Mouse (Mus musculus): ENCODE measurements around the gene Ngrn.

Ngrn gene

GRCm38 (mm10) chr7:80260625-80261371 lies at the start of gene Ngrn:
TSS of gene Ngrn (plus strand) at chr7:80261215.
- in situ Hi-C loops (cut with MboI): no loop called here

GRCm38 (mm10) chr7:80213604-80214003 lies 47.4 kb upstream of the Ngrn start:
- in situ Hi-C loops (cut with MboI): loop anchor here (5.0 kb wide), 1 partner anchor 71 kb away; no protein-coding TSS in a partner anchor

DNA sequence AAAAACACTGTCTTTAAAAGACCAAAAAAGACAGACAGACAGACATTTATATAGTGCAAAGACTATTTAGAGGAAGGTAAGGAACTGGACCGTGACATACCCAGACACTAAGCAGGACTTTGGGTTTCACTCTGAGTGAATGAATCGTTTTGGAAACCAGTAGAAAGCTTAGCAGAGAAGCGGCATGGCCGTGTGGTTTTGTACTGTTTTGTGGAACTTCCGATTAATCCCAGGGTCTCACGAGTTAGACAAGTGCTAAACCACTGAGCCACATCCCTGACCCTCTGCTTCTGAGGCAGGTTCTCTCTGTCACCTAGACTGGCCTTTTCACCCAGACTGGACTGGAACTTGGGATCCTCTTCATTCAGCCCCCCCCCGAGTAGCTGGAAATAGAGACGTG lies 46.6 kb upstream of the Ngrn start:
- in situ Hi-C loops (cut with MboI): loop anchor here (5.0 kb wide), 1 partner anchor 72 kb away; no protein-coding TSS in a partner anchor

DNA sequence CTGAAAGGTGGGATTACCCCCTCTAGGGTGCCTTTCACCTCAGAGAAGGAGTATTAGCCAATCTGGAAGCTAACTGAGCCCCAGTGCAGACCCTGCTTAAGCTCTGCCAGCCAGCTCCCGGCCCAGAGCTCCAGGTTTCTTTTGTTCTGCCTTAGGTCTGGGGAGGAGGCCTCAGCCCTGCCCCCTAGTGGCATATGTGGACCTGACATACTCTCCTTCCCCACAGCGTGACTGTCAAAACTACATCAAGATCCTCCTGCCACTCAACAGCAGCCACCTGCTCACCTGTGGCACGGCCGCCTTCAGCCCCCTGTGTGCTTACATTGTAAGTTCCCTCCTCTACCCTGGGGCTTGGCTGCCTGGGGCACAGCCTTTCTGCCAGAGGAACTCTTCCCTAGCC lies 45.6 kb upstream of the Ngrn start:
- in situ Hi-C loops (cut with MboI): no loop called here

GRCm38 (mm10) chr7:80216566-80216965 lies 44.4 kb upstream of the Ngrn start:
- in situ Hi-C loops (cut with MboI): no loop called here

DNA sequence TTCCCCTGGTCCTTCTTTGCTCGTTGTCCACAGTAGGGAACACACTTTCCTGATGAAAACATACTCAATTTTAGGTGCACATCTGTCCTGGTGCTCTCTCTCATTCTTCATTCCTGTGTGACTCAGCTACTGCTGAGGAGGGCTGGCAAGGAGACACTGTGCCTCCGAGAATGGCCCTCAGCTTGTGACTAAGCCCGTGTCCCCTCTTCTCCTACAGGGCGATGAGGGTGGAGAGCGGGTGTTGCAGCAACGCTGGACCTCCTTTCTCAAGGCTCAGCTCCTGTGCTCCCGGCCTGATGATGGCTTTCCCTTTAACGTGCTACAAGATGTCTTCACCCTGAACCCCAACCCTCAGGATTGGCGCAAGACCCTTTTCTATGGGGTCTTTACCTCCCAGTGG lies 42.3 kb upstream of the Ngrn start:
- in situ Hi-C loops (cut with MboI): no loop called here

DNA sequence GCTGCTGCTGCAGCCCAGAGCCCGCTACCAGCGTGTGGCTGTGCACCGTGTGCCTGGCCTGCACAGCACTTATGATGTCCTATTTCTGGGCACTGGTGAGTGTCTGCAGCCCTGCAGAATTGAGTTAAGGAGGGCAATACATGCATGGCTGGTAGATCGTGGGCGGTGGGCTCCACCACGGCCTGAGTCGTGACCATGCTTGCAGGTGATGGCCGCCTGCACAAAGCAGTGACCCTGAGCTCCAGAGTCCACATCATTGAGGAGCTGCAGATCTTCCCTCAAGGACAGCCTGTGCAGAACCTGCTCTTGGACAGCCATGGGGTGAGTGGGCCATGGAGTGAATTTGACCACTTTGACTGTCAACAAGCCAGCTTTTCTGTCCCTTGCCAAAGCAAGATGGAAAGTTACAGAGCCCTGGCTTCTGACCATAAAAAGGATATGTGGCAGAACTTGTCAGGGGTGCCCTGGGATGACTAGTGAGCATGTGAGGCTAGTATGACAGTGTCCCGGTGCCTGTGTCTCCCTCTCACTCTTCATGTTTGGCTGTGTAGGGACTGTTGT lies 40.7 kb upstream of the Ngrn start:
- in situ Hi-C loops (cut with MboI): no loop called here

GRCm38 (mm10) chr7:80221179-80221750 lies 39.8 kb upstream of the Ngrn start:
- in situ Hi-C loops (cut with MboI): no loop called here

GRCm38 (mm10) chr7:80227065-80227464 lies 34.0 kb upstream of the Ngrn start:
- in situ Hi-C loops (cut with MboI): no loop called here

DNA sequence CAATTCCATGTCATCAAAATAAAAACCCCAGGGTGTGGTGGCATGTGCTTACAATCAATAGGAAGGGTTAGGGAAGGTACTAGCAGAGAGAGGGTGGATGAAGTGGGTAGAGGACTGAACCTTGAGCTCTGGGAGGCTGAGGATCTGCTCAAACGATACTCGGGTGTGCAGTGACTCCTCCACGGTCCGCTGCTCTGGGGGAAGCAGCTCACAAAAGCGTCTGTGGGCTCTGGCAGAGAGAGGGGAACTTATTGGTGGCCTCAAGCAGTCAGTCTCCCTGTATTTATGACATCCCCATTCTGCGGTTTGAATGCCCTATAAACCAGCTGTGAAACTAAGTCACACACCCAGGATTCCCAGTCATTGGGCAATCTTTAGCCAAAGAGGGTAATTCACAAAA lies 30.8 kb upstream of the Ngrn start:
- in situ Hi-C loops (cut with MboI): no loop called here

DNA sequence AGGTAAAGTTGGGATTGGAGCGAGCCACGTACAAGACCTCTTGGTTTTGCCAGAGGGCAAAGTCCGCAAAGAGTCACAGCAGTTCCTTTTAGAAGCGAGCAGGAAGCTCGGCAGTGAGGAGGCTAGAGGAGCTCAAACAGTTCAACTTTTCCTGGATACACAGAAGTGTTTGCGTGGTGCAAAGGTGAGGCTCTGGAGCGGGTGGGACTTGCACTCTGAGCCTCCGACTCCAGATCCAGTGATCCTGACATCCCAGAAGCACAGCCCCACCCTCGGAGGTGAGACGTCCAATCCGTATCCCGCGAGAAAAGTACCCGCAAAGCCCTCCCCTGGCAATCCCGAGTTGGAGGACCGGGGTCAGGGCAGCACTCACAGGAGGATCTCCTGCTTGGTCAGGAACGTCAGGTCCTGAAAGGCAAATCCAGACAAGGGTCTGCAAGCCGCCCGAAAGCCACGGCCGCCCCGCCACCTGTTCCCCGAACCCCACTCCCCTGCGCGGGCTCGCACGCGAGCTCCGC lies 29.0 kb upstream of the Ngrn start:
- in situ Hi-C loops (cut with MboI): no loop called here

DNA sequence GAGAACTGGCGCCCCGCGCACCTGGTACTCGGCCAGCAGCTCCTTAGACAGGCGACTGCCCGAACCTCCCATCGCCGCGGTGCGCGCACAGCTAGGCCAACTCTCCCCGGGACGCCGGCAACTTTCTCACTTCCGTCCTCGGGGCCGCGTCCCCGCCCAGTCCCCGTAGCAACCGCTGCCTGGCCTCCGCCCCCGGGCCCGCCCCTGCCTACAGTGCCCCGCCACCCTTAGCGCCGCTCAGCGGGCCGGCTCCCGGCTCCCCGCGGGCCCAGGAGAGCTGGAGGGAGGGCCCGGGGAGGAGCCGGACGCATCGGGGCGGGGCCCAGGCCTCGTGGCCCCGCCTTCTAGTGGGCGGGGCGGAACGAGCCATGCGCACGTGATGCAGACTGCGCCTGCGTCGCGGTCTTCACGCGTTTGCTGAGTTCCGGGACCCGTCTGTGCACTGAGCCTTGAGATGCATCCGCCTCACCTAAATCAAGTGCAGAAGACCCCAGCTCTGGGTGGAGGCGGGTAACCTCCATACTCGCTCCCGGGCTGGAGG lies 28.5 kb upstream of the Ngrn start, which contains the start of the genes Cib1 and Gdpgp1:
Gene Cib1 (minus strand): TSS at position 325 of the 541 bp plus-strand sequence.
Gene Gdpgp1 (plus strand): TSS at position 377 of the 541 bp plus-strand sequence.
- in situ Hi-C loops (cut with MboI): no loop called here

DNA sequence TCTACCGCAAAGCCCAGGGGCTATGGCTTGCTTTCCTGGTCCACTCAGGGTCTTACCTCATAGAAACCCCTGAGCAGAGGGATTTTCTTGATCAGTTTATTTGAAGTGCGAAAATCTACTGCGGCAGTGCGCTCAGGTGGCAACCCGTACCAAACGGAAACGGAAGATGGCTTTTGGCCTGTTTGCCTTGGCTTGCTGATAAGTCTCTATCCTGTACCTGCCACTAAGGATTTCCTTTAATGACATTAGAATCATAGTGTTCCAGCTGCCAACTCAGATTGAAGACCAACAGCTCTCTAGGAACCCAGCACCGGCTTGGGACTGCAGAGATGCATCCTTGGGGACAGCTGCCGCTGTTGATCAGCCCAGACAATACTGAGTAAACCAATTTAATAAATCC lies 27.2 kb upstream of the Ngrn start:
- in situ Hi-C loops (cut with MboI): no loop called here

GRCm38 (mm10) chr7:80238542-80238941 lies 22.5 kb upstream of the Ngrn start:
- in situ Hi-C loops (cut with MboI): no loop called here

- in situ Hi-C loops (cut with MboI): no loop called here
Measured at GRCm38 (mm10) chr7:80241661-80242060, 19.4 kb upstream of the Ngrn start.

GRCm38 (mm10) chr7:80244851-80245250 lies 16.2 kb upstream of the Ngrn start:
- in situ Hi-C loops (cut with MboI): no loop called here

DNA sequence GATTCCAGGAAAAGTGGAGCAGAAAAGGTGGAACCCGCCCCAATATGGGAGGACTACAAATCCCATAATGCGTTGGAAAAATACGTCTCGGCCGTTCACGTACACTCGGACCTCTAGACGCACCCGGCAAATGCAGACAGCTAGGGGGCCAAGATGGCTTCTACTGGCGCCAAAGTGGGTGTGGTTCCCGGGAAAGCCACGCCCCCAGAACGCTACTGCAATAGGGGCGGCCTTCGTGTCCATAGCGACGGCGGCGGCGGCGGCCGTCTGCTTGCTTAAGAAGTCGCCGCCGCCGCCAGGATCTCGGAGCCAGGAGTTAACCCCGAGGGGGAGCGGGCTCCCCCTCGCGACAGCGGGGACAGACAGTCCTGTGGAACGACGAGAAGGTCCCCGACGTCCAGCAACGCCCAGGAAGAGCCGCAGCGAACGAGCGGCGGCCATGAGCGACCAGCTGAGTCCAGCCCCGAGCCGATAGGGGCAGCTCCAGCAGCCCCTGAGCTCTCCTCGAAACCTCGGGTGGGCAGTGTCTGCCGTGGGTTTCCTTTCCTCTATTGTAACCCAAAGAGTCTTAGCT lies 14.8 kb upstream of the Ngrn start, which contains the start of gene Ttll13:
Gene Ttll13 (plus strand): TSS at position 229 of the 574 bp plus-strand sequence.
- in situ Hi-C loops (cut with MboI): no loop called here

DNA sequence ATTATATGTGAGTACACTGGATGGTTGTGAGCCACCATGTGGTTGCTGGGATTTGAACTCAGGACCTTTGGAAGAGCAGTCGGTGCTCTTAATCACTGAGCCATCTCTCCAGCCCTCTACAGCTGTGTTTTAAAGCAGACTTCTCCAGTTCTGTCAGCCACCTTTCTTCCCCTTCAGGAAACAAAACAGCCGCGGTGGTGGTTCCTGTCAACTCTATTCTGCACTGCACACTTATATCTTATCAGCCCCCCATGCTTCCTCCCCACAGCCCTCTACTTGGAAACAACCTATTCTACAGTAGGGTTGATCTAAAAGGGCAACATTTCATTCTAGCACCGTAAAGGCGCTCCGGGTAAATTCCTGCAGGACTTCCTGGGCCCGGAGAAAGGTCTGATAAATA lies 14.2 kb upstream of the Ngrn start:
- in situ Hi-C loops (cut with MboI): no loop called here

DNA sequence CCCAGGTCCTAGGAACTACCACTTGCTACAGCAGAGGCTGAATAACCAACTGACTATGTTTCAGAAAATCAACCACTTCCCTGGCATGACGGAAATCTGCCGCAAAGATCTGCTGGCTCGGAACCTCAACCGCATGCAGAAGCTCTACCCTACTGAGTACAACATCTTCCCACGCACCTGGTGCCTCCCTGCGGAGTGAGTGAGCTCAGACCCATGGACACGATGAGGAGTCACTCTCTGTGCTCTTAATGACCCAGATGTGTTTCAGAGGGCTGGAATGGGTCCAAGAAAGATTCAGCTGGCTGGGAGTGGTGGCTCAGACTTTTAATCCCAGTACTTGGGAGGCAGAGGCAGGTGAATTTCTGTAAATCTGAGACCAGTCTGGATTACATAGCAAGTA lies 8.6 kb upstream of the Ngrn start:
- in situ Hi-C loops (cut with MboI): no loop called here

GRCm38 (mm10) chr7:80252886-80253285 lies 8.1 kb upstream of the Ngrn start:
- in situ Hi-C loops (cut with MboI): no loop called here

- in situ Hi-C loops (cut with MboI): no loop called here
Measured at GRCm38 (mm10) chr7:80255981-80256380, 5.0 kb upstream of the Ngrn start.

DNA sequence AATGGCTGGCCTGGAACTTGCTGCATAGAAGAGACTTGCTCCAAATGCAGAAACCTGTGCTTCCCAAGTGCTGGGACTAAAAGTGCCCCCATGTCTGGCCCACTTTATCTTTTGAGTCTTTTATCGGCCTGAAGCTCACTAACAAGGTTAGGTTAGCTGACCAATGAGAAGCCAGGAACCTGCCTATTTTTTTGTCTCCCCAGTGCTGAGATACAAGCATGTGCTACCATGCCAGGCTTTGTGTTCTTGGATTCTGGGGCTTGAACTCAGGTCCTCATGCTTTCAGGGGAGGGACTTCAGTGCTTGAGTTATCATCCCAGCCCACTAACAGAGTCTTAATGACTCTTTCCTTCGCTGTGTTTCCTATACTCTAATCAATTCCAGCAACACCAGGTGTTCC lies 3.3 kb upstream of the Ngrn start:
- in situ Hi-C loops (cut with MboI): no loop called here
